7 mouse cellular contexts compared by ENCODE assay signal in the genomic region with DNA sequence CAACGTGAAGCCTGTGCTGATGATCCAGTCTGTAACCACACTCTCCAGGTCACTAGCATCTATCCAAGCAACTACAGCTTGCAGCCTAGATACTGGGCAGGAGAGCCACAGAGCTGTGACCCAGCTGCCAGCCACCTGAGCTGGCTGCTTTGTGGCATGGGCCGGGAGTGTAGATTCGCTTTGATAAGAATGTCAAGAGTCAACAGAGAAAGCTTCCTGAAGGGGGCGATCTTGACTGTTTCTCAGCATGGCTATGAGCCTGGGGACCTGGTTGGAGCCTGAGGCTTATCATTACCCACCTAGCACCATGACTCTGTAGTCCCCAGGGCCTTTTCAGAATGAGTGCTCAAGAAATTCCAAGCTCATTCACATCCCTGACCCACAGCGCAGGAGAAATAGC. TPM values are rescaled to one million over a fixed set of nuclear protein-coding genes. Genes with fewer than 3 reads are reported as not detected.
DNase-seq lines count a peak whose midpoint lies in the region; ATAC-seq and TF ChIP-seq lines count a peak whose summit lies in the region.

No protein-coding gene starts in this region.

- H3K9ac ChIP-seq in neural tube, embryonic 15.5 days (replicated peaks): no peak overlapping the region
- H3K9ac ChIP-seq in liver, embryonic 14.5 days (replicated peaks): no peak overlapping the region
- H3K9ac ChIP-seq in stomach, postnatal 0 days (ENCODE audit: low read length): no peak overlapping the region

- H3K4me2 ChIP-seq in neural tube, embryonic 15.5 days: no peak overlapping the region
- no peak overlapping the region for H3K4me2 ChIP-seq in liver, embryonic 14.5 days (ENCODE audit: low read depth)
- no peak overlapping the region for H3K4me2 ChIP-seq in stomach, postnatal 0 days (replicated peaks; ENCODE audit: low read depth)

- H3K27me3 ChIP-seq in neural tube, embryonic 15.5 days (replicated peaks): peaks cover 12% of the 10 kb centered on the region; the same call in 1 of the 2 replicates
- peaks cover 10% of the 10 kb centered on the region for H3K27me3 ChIP-seq in liver, embryonic 14.5 days (ENCODE audit: control insufficient read depth, insufficient read depth, low read length)
- H3K27me3 ChIP-seq in stomach, postnatal 0 days (ENCODE audit: control insufficient read depth, insufficient read depth, low read length): no peaks in the 10 kb centered on the region

- H3K27ac ChIP-seq in neural tube, embryonic 15.5 days (replicated peaks): no peak overlapping the region
- no peak overlapping the region for H3K27ac ChIP-seq in liver, embryonic 14.5 days
- no peak overlapping the region for H3K27ac ChIP-seq in stomach, postnatal 0 days (replicated peaks)

- 45% methylated on average over 5 of the region's 5 CpGs for WGBS in neural tube, embryonic 15.5 days
- WGBS in liver, embryonic 14.5 days (ENCODE audit: insufficient replicate concordance): 32% methylated on average over 5 of the region's 5 CpGs
- 47% methylated on average over 5 of the region's 5 CpGs for WGBS in stomach, postnatal 0 days

- no peak for ATAC-seq in neural tube, embryonic 15.5 days (ENCODE audit: low FRiP score)
- peak; percentile 21; the same call in 1 of the 2 replicates for ATAC-seq in liver, embryonic 14.5 days (ENCODE audit: insufficient read depth)
- ATAC-seq in stomach, postnatal 0 days (ENCODE audit: low FRiP score, low TSS enrichment): 0 out of 2 replicates have a peak, but pooled peaks have one; percentile 17

- DNase-seq in neural tube, embryonic 10.5 days (ENCODE audit: extremely low spot score, low spot score): peak; percentile 26
- peak; percentile 62 for DNase-seq in embryo, embryonic 10.5 days (ENCODE audit: low spot score)
- no peak for DNase-seq in liver, embryonic 14.5 days (ENCODE audit: low read depth in 3 of 3, low spot score in 3 of 3)
- DNase-seq in stomach, postnatal 0 days (ENCODE audit: low spot score): peak; percentile 46
- no peak for DNase-seq in spleen, postnatal 10 days (ENCODE audit: low spot score in 2 of 2)
- DNase-seq in ovary, postnatal 36 days (ENCODE audit: low spot score): no peak

- no peak overlapping the region for H3K4me3 ChIP-seq in neural tube, embryonic 15.5 days (replicated peaks)
- H3K4me3 ChIP-seq in liver, embryonic 14.5 days (ENCODE audit: insufficient read depth in 1 of 2, low read depth in 2 of 2, low read length in 2 of 2): no peak overlapping the region
- H3K4me3 ChIP-seq in stomach, postnatal 0 days (ENCODE audit: low read depth, low read length): no peak overlapping the region

- no peak for TF ChIP-seq CTCF in liver, embryonic 14.5 days (IDR thresholded peaks at IDR 0.05; ENCODE audit: low read depth)
- peak; percentile 61 for TF ChIP-seq CTCF in stomach, postnatal 0 days (IDR thresholded peaks at IDR 0.05; ENCODE audit: low read depth)

- no peaks in the 10 kb centered on the region for H3K9me3 ChIP-seq in neural tube, embryonic 15.5 days (replicated peaks)
- no peaks in the 10 kb centered on the region for H3K9me3 ChIP-seq in liver, embryonic 14.5 days (ENCODE audit: control insufficient read depth, low read length)
- no peaks in the 10 kb centered on the region for H3K9me3 ChIP-seq in stomach, postnatal 0 days (ENCODE audit: control insufficient read depth, low read length)

- no peaks in the 10 kb centered on the region for H3K36me3 ChIP-seq in neural tube, embryonic 15.5 days
- no peaks in the 10 kb centered on the region for H3K36me3 ChIP-seq in liver, embryonic 14.5 days (replicated peaks; ENCODE audit: control insufficient read depth, insufficient read depth, low read depth)
- no peaks in the 10 kb centered on the region for H3K36me3 ChIP-seq in stomach, postnatal 0 days (ENCODE audit: control insufficient read depth, insufficient read depth, low read length)

- no peak for TF ChIP-seq EP300 in liver, embryonic 14.5 days (IDR thresholded peaks at IDR 0.05; ENCODE audit: low read depth)
- TF ChIP-seq EP300 in stomach, postnatal 0 days (optimal IDR thresholded peaks at IDR 0.05): no peak

- H3K4me1 ChIP-seq in neural tube, embryonic 15.5 days: peaks cover 16% of the 10 kb centered on the region
- H3K4me1 ChIP-seq in liver, embryonic 14.5 days (replicated peaks; ENCODE audit: control insufficient read depth in 2 of 2, insufficient read depth in 2 of 2, low read length in 1 of 2): peaks cover 0 to 3% of the 10 kb centered on the region in 2 experiments; a peak in 2 of 4 replicates
- H3K4me1 ChIP-seq in stomach, postnatal 0 days (replicated peaks; ENCODE audit: control insufficient read depth, insufficient read depth): no peaks in the 10 kb centered on the region; the same call in 1 of the 2 replicates

RNA-seq across cellular contexts. Expression of a gene that starts 2.0 kb away (rescaled TPM):
- polyA plus RNA-seq in neural tube, embryonic 15.5 days (2015; fragmentation: Nextera tagmentation; extraction: Ambion mirVana): 17.2 and 32.3 TPM in 2 replicates
- polyA plus RNA-seq in liver, embryonic 14.5 days (2012; rRNA removed): 1.9 and 2.2 TPM in 2 replicates
- 3.8 and 4.0 TPM in 2 replicates for polyA plus RNA-seq in liver, embryonic 14.5 days (2014; fragmentation: Nextera tagmentation; extraction: Ambion mirVana)
- 50.7 and 70.9 TPM in 2 replicates for polyA plus RNA-seq in stomach, postnatal 0 days (2015; fragmentation: Nextera tagmentation; extraction: Ambion mirVana)

Comparison
In these comparisons a context has a peak if more than half of its experiments do, and no peak if none do; other contexts are left out.
1. DNase-seq: peak in neural tube, embryonic 10.5 days (single experiment), embryo, embryonic 10.5 days (single experiment) and stomach, postnatal 0 days (single experiment); none in liver, embryonic 14.5 days (0 of 3), spleen, postnatal 10 days (0 of 2) and ovary, postnatal 36 days (single experiment).